Mouse (Mus musculus) erythroid progenitor cell, adult 5-6 weeks (primary cell): ENCODE measurements around the gene Ranbp3. TPM values are rescaled to one million over a fixed set of nuclear protein-coding genes. Genes with fewer than 3 reads are reported as not detected.

Experiments used
- ATAC-seq: replicated peaks from 2 replicates; pipeline ENCODE4 v1.8.0; 2016; ENCODE audit warnings: moderate number of reproducible peaks, mild to moderate bottlenecking, moderate TSS enrichment, inconsistent platforms; ENCODE audit not compliant: poor library complexity, low FRiP score, severe bottlenecking
- total RNA-seq, 2 experiments: library from RNA; stranded (forward) in 1 of 2; stranded (reverse) in 1 of 2; fragments of 150-400 nt in 1 of 2; fragments of 186-747, 209-891 nt in 1 of 2; gene quantifications; 2 replicates each; pipeline versions ENCODE4 v1.2.3 to v1.2.4; 2015 to 2017; ENCODE audit warnings: low replicate concordance in 2 of 2

Ranbp3 gene
- total RNA-seq, 2 experiments from 2014 or later = 51.1 to 77.2 TPM

DNA sequence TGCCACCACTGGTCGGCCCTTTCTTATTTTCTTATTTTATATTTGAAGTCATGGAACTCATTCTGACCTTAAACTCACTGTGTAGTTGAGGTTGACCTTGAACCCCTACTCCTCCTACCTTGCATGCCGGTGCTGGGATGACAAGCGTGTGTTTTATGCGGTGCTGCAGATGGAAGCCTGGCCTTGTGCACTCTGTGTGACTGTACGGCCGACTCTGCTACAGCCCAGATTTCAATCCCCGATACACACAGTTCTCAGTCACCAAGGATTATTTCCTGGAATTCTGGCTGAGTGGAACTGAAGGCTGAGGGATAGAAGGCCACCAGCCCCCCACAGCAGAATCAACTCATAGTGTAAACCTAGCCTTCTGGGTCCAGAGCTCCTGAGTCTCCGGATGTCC lies 3.3 kb upstream of the Ranbp3 start:
- ATAC-seq = no peak

DNA sequence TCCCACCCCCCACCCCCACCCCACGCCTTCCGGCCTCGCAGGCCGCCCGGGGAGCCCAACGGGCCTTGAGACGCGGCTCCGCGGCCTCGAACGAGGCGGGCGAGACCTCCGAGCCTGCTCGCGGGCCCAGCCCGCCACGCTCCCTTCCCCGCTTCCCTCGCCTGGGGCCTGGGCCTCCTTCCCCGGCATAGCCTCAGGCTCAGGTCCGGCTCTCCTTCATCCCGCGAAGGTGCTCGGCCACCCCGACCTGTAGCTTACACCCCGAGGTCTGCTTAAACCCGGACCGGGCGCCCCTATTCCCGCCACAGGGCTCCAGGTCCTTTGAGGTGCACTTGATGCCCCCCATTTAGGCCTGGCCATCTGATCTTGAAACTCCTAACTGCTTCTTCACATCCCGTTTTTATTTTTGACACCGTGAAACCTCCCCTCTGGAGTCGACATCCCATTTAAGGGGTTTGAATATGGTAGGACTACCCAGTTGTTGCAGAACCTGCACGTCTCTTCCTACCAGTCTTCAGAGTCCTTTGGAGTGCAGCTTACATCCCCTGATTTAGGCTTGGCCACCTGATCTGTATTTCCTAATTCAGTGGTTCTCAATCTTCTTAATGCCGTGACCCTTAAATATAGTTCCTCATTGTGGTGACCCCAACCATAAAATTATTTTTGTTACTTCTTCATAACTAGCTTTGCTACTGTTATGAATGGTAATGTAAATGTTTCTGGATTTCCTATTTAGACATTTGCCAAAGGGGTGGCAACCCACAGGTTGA lies 738 bp downstream of the Ranbp3 start:
- 0 out of 2 replicates have a peak, but pooled peaks have one; percentile 4 for ATAC-seq

DNA sequence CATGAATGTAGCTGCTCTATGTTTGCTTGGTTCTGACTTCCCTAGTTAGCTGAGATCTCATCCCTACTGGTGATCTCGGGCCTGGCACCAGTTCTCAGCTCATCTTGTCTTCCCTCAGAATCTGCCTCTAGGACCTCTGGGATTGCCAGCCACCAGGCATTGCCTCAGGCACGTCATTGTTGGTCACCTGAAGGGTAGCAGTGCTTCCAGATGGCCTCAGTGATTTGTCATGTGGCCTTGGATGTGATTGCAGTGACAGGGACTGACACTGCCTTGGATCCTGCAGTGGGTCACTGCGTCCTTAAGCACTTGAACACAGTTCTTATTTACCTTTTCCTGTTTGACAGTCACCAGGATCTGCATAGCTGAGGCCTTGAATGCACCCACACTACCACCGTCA lies 8.7 kb downstream of the Ranbp3 start:
- no peak for ATAC-seq

DNA sequence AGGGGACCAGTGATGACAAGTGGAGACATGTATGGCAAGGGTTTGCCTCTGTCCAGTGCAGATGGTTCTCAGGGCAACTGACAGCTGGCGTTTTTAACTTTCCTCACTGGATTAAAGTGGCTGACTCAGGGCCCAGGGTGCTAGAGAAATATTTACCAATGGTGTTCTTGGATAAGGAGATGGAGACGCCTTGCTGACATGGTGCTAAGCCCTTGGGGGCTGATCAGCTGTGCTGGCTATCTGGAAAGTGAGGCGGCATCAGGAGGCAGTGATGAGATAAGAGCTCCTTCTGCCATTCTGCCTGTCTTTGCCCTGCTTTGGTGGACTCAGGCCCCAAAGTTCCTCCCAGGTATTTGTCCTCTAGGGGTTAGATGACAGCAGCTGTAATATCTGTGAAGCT lies 9.8 kb downstream of the Ranbp3 start:
- ATAC-seq = no peak; the same call in 1 of the 2 replicates

DNA sequence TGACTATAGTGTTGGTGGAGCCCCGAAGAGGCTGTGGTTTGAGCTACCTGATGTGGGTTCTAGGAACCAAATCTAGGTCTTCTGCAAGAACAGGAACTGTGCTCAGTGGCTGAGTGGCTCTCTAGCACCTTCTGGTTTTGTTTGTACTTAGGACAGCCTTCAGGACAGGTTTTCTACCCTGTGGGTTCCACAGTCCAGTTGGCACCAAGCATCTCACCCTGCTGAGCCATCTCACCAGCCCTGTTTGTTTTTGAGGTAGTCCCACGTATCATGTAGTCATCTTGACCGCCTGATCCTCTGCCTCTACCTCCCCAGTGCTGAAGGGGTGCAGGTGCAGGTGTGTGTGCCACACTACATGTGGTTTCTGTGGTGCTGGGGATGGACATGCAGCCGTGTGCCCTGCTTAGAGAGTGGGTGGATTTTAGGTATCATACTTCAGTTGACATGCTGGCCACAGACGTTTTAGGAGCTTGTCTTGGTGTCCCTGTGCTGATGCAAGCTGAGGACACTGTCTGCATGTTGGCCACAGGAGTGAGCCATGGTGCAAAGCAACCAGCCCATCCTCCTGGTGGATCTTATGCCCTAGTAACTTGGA lies 10.5 kb downstream of the Ranbp3 start:
- ATAC-seq = no peak

DNA sequence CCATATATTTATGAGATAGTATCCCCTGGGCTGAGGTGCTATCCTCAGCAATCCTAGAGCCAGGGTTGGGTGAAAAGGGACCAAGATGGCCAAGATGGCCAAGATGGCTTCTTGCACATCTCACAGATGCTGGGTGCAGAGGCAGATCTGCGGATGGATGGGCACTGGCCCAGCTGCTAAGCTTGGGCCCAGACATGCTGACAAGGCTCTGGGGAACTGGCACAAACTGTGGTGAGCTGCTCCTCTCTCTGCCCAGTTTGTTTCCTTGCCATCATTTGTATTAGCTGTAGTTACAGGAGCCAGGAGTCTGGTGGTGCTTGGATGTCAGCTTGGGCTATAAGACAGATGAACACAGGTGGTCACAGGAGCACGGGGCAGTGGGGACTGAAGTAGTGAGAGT lies 11.6 kb downstream of the Ranbp3 start:
- ATAC-seq = no peak

DNA sequence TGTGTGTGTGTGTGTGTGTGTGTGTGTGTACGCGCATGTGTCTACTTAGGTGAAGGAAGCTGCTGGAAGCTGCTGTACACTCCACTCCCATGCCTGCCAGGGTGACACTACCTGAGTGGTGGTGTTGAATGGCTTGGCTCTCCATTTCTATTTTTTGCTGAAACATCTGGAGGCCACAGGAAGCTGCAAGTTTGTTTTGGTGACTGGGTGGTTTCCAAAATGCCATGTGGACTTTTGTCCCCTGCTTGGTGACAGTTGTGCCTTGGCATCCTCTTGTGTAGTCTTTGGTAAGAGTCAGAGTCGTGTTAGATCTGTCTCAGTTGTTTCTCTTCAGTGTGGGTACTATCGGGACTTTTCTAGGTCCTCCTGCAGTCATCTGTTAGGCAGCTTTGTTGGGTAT lies 13.7 kb downstream of the Ranbp3 start:
- ATAC-seq = no peak

DNA sequence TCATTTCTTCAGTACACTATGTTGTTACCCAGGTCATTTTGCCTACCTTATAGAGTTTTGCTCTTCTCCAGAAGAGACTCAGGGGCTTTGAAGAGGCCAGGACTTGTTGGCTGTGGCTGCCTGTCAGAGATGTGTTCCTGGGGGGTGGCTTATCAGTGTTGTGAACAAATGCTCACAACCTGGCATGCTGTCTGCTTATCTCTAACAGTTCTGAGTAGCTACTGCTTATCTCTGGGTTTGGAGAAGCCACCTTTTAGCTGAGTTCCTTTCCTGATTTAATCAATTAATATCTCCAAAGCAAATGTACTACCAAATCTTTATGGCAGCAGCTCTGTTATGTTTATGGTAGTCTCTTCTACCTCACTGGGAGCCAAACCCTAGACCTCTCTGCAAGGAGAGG lies 15.0 kb downstream of the Ranbp3 start:
- ATAC-seq = peak; percentile 65

DNA sequence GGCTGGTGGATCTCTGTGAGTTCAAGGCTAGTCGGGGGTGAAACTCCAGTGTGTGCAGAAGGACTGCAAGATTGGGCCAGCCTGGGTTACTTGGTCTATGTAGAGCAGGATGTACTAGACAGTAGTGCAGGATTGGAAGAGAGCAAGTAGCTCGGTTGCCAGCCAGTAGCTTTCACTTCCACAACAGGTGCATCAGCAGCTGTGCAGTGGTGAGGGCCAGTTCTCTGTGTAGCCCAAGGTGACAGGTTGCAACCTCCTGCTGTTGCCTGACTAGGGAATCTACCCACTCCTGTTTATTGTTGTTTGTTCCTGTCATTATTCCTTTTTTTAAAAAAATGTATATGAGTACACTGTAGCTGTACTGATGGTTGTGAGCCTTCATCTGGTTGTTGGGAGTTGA lies 15.6 kb downstream of the Ranbp3 start:
- no peak for ATAC-seq

DNA sequence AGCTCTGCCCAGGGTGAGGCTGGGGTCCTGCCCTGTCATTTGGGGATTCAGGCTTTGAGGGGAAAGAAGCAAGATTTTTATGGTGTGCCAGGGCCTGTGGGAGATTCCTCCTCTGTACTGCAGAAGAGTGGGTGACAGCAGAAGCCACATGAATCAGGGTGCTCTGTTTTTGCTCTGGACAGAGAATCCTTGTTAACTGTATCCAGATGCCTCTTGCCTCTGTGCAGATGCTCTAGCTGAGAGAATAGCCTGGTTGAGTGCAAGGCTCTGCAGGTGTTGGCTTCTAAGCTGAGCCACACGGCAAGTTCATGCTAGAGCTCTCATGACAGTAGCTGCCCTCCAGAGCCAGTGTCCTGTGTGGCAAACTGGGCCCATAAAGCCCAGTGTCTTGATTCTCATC lies 20.3 kb downstream of the Ranbp3 start:
- ATAC-seq = no peak

DNA sequence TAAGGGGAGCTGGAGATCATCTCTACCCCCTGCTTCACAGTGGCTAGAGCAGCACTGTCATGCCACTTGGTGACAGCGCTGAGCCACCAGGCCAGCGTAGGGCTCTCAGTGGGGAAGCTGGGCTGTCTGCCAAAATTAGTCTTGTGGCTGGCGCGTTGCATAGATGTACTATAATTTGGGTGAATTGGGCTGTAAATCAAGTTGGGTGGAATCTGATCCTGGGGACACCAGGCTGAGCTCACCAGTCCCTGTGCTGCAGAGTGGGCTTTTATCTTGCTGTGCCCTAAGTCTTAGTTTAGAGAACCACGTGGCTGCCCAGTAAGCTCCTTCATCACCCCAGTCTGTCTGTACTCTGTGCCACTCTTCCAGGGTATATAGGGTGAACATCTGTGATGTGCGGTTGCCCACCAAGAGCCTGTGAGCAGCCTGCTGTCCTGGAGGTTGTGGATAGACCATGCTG lies 20.8 kb downstream of the Ranbp3 start:
- no peak for ATAC-seq

DNA sequence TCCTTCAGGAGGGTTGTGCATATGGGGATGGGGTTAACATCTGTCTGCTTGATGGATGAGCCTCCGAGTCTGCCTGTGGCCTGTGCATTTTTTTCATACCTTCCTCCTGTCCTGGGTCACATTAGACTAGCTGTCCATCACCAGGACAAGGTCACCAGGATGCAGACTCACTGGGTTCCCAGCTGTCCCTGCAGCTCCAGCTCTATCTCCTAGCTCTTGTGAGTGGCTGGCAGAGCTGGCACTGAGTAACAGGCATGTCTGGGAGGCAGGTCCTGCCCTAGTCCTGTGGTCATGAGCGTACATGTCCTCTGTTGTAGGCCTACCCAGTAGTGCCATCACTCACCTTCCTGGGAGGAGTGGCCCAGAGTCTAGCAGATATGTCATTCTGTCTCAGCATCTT lies 27.4 kb downstream of the Ranbp3 start:
- no peak for ATAC-seq

DNA sequence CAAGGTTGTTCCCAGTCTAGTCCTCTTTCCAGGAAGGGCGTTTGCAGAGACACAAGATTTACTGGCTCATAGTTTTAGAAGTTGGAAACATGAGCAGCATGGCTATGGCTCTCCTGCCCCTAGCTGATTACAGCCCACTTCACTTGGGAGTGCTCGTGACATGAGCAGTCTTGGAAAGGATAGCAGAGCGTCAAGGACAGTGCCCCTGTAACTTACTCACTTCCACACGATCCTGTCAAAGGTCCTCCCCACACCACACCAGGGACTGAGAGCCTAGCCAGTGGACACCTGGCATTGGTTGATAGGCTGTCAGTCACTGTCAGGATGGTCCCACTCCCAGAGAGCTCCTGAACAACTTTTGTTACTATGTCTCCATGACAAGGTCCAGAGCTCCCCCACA lies 29.9 kb downstream of the Ranbp3 start:
- no peak for ATAC-seq

DNA sequence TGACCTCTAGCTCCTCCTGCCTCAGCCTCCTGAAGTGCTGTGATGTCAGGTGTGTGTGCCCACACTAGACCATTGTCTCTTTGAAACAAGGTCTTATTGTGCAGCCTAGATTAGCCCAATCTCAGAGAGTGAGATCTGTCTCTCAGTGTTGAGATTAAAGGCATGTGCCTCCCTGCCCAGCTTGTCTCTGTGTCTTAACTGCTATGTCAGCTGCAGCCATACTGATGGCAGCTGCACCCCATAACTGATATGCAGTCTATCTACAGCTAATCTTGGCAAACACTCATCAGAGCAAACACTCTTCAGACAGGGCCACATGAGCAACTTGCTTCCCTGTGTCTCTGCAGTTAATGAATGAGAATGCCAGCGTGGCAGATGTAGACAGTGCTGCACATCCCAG lies 33.4 kb downstream of the Ranbp3 start:
- no peak for ATAC-seq

DNA sequence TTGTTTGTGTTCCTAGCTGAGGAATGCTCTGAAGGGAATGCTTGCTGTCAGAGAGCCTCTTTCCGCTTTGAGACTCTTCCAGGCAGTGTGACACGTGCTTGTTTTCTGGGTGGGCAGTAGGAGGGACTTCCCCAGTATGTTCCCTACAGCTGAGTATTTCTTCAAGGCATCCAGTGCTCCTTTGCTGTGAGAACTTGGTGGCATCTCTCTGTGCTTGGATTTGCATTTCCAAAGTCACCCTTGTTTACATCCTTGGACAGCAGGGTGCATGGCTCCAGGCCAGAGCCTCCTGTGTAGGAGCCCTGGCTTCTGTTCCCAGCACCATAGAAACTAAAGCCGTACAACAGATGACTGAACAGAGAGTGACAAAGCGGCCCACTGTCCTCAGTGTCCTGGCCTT lies 35.6 kb downstream of the Ranbp3 start:
- no peak for ATAC-seq

DNA sequence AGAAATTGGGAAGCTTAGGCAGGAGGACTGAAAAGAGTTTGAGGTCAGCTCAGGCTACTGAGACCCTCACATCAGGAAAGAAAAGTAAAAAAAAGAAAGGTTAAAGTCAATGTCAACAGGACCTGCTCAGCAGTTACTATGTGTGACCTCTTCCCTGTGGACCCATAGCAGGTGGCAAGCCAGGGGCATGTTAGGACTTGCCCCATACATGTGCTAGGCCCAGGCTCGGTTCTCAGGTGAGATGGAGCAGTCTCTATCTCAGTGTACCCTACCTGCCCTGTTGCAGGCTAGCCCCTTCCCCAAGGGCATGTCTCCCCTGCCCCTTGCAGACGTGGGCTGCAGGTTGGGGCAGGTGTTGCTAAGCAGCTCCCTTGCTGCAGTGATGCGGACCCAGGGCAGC lies 36.6 kb downstream of the Ranbp3 start:
- no peak for ATAC-seq

DNA sequence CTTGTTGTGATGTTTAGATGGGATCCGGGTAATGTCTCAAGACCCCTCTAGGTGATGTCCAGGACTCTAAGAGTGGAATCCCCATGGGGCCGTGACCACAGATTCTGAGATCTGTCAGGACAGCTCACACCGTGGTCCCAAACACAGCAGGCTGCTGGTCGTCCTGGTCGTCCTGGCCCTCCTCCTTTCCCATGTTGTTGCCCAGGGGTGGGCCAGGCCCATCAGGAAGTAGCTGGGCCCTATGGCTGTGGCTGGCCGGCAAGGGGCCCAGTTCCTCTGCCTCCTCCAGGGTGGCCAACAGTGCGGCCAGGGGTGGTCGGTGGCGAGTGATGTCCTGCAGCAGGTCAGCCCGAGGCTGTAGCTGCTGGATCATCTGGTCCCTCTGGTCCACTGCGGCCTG lies 42.3 kb downstream of the Ranbp3 start:
- no peak for ATAC-seq

DNA sequence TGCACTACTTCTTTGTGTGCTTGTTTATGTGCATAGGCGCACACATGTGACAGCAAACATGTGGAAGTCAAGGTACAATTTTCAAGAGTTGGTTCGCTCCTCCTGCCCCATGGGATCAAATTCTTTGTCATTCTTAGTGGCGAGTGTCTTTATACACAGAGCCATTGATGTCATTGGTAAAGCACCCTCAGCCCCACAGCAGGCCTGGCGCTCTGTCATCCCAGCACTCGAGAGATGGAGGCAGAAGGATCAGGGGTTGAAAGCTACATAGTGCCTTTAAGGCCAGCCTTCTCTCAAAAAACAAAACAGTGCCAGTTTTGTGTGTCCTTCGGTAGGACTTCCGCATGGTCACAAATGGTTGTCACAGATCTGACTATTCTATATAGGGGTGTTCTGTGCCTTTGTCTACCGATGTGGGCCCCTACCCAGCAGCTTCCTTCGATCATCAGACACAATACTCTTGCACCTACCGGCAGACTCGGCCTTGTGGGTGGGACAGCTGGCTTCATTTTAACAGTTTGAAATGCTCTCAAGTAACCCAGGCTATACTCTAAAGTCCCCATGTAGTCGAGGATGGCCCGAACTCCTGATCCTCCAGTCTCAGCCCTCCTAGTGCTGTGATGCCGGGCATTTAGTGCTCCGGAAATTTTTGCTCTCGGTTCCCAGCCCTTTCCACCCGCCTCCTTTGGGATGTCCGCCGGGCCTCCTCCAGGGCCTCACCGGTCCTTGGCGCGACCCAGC lies 43.0 kb downstream of the Ranbp3 start:
- no peak for ATAC-seq

DNA sequence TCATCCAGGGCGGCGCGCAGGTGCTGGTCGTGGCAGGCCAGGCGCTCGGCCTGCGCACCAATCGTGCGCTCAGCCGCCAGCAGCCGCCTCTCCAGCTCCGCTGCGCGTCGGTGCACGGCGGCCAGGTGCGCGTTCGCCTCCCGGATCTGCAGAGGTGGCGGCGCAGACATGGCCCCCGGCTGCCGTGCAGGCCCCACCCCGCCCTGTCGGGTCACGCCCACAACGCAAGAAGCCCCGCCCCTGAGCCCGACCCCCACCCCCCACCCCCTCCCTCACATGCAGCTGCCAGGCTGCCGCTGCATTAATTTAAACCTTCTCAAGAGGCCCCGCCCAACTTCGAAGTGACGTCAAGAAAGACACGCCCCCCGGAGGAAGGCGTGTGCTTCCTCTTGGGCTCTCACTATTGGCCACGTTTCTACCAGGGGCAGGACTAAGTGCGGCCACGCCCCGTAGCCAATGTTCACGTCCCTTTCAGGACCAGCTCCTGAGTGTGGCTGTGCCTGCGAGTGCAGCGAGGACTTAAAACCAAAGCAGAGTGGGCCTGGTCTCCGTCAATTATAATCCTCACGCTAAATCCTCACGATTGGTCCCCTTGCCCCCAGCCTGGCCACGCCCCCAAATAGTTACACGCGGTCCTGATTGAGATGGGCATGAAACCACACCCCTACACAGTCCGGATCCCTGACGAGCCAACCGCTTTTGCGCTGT lies 43.7 kb downstream of the Ranbp3 start:
- ATAC-seq = peak; percentile 82

DNA sequence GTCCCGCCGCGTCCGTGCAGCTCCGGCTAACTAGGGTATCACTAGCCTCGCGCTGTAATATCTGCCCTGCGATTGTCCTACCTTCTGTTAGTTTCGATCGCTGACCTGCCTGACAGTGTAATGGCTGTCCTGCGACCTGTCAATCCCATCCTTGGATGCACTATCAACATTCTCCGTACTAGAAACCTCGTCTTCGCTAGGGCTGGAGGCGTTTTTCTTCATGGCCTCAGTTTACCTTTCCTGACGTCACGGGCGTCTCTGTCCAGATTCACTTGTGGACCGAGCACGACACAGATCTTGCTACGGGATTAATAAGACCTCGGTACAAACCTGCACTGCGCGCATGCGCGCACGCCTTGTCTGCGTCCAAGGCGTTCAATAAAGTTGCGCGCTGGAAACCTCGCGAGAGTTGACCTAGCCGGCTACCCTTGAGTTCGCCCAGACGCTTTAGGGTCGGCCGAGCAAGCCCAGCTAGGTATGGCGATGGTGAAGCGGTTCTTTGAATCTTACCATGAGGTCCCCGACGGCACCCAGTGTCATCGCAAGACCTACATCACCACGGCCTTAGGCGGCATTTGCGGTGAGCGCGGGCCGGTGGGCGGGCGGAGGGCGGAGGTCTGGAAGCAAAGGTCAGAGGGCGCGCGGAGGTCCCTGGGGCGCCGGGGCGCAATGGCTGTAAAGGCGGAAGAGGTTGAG lies 44.4 kb downstream of the Ranbp3 start, which contains the start of the genes Ndufa11 and Vmac:
TSS of gene Ndufa11 (plus strand) at position 405 of the 696 bp plus-strand sequence.
TSS of gene Vmac (minus strand) at position 660 of the 696 bp plus-strand sequence.
- ATAC-seq = peak; percentile 77
